Mouse (Mus musculus) embryo, embryonic 11 days (tissue): Measurements from ENCODE around the gene Gm7073.
A peak's percentile ranks its signal among the peaks of the same experiment; 100 is the strongest.

Source experiments
- DNase-seq: peaks from one replicate; pipeline ENCODE4 v3.0.0-alpha.2; 2015

Gene Gm7073

GRCm38 (mm10) chrX:60539149-60539548, at the start of gene Gm7073:
Gm7073 (minus strand) TSS chrX:60539249.
- no peak for DNase-seq

GRCm38 (mm10) chrX:60570539-60570938, 31.5 kb upstream of the Gm7073 start:
- no peak for DNase-seq

GRCm38 (mm10) chrX:60569047-60569446, 30.0 kb upstream of the Gm7073 start:
- DNase-seq = no peak

- no peak for DNase-seq
Observed at GRCm38 (mm10) chrX:60555242-60555641, 16.2 kb upstream of the Gm7073 start.

- DNase-seq = peak; percentile 72
Observed at GRCm38 (mm10) chrX:60547444-60548304, 8.6 kb upstream of the Gm7073 start.

- DNase-seq = no peak
Observed at GRCm38 (mm10) chrX:60547098-60547443, 8.0 kb upstream of the Gm7073 start.

GRCm38 (mm10) chrX:60545906-60546305, 6.9 kb upstream of the Gm7073 start:
- no peak for DNase-seq

- no peak for DNase-seq
Observed at GRCm38 (mm10) chrX:60545444-60545843, 6.4 kb upstream of the Gm7073 start.

GRCm38 (mm10) chrX:60544098-60544497, 5.0 kb upstream of the Gm7073 start:
- DNase-seq = peak; percentile 28

GRCm38 (mm10) chrX:60542901-60543300, 3.9 kb upstream of the Gm7073 start:
- no peak for DNase-seq

- peak; percentile 60 for DNase-seq
Observed at GRCm38 (mm10) chrX:60503995-60504394, 35.1 kb downstream of the Gm7073 start.

- DNase-seq = peak; percentile 1
Observed at GRCm38 (mm10) chrX:60497750-60498149, 41.3 kb downstream of the Gm7073 start.

GRCm38 (mm10) chrX:60495308-60495707, 43.7 kb downstream of the Gm7073 start:
- DNase-seq = peak; percentile 1

- DNase-seq = peak; percentile 7
Observed at GRCm38 (mm10) chrX:60463786-60464185, 75.3 kb downstream of the Gm7073 start.

- DNase-seq = no peak
Observed at GRCm38 (mm10) chrX:60414563-60415111, 124.4 kb downstream of the Gm7073 start.

GRCm38 (mm10) chrX:60405681-60406080, 133.4 kb downstream of the Gm7073 start:
- no peak for DNase-seq

- DNase-seq = peak; percentile 90
Observed at GRCm38 (mm10) chrX:60404668-60405044, 134.4 kb downstream of the Gm7073 start.

GRCm38 (mm10) chrX:60403764-60404667, 135.0 kb downstream of the Gm7073 start:
- peak; percentile 74 for DNase-seq

- peak; percentile 15 for DNase-seq
Observed at GRCm38 (mm10) chrX:60403062-60403763, 135.8 kb downstream of the Gm7073 start.

- no peak for DNase-seq
Observed at GRCm38 (mm10) chrX:60394292-60394691, 144.8 kb downstream of the Gm7073 start.

- no peak for DNase-seq
Observed at GRCm38 (mm10) chrX:60386852-60387251, 152.2 kb downstream of the Gm7073 start.
